Mouse (Mus musculus): ENCODE measurements at regions not wholly inside any gene's neighbourhood (a gene's known extent, or its start where the extent isn't known, plus 50 kb on each side); places are given as distances from the start of the nearest gene placed in this dataset.
A peak's percentile ranks its signal among the peaks of the same experiment; 100 is the strongest.

DNA sequence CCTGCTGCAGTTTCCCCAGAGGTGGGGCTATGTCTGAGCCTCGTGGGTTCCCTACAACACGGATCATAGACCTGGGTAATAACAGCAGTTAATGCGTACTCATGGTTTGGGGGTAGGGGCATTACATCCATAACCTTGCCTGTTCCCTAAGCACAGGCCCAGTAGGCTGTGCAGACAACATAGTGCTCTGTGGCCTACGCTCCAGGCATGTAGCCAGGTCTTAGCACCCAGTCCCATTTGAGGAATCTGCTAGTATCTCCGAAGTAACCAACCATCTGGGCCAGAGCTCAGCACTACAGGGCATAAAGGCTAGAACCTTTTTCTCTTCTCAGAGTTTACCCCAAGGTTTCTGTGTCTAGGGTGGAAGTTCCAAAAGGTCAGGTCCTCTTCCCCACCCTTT, 111.4 kb upstream of the Gli2 start:
- H3K27me3 ChIP-seq: no peaks in the 10 kb centered on the region
- no peak overlapping the region for H3K4me3 ChIP-seq
- H3K9me3 ChIP-seq: no peaks in the 10 kb centered on the region
- 90% methylated on average over 5 of the region's 5 CpGs for WGBS
- no peak overlapping the region for H3K4me2 ChIP-seq
- no peak overlapping the region for H3K27ac ChIP-seq (replicated peaks)
- H3K4me1 ChIP-seq (replicated peaks): no peaks in the 10 kb centered on the region
- ATAC-seq (ENCODE audit: low FRiP score, low read depth): no peak
- no peak overlapping the region for H3K9ac ChIP-seq
- no peaks in the 10 kb centered on the region for H3K36me3 ChIP-seq

DNA sequence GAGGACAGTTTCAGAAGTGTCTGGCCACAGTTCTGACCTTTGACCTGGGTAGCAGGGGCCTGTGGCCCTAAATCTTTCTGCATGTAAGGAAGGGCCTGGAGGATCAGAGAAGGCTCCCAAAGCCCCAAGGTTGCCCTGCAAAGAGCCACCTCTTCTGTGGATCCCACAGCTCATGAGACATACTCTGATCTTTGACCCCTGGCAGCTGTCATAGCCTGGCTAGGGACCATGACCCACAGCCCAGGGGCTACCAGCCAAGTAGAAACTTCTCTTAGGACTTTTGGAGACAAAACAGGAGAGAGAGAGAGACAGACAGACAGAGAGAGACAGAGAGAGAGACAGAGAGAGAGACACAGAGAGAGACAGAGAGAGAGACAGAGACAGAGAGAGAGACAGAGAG, 110.4 kb upstream of the Gli2 start:
- Histone ChIP-seq H3K4me3 (no peak overlapping the region), H3K4me1 (replicated peaks) (no peaks in the 10 kb centered on the region), H3K9ac (no peak overlapping the region), H3K36me3 (no peaks in the 10 kb centered on the region), H3K27me3 (no peaks in the 10 kb centered on the region), H3K27ac (replicated peaks) (no peak overlapping the region), H3K4me2 (no peak overlapping the region), H3K9me3 (no peaks in the 10 kb centered on the region)
- no peak for ATAC-seq (ENCODE audit: low FRiP score, low read depth)

DNA sequence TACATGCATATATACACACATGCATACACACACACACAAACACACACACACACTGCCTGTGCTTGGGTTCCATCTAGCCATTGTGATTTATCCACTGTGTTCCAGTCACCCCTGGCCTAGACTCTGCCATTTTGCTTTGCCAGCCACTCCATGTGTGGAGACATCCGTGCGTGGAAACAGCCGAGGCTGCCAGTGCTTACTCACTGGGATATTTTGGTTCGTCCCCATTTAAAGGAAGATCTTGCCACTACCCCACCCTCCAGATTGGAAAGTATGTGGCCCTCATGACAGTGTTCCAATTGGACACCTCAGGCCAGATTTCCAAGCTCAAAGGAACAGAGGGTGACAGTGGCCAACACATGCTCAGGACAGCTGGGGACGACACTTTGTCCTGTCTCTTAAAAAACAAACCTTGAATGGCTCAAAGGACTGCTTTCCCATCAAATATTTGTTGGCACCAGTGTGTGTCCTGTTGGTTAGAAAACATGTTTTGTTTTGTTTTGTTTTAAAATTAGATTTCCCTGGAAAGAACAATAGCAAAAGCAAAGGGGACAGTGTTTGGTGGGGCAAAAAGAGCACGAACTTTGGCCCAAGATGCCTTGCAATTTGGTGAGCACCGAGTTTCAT, 109.8 kb upstream of the Gli2 start:
- no peak overlapping the region for H3K27ac ChIP-seq (replicated peaks)
- no peaks in the 10 kb centered on the region for H3K9me3 ChIP-seq
- no peaks in the 10 kb centered on the region for H3K36me3 ChIP-seq
- no peaks in the 10 kb centered on the region for H3K27me3 ChIP-seq
- no peak for ATAC-seq (ENCODE audit: low FRiP score, low read depth)
- no peak overlapping the region for H3K4me2 ChIP-seq
- no peaks in the 10 kb centered on the region for H3K4me1 ChIP-seq (replicated peaks)
- H3K9ac ChIP-seq: no peak overlapping the region
- WGBS: 83% methylated on average over 7 of the region's 7 CpGs
- no peak overlapping the region for H3K4me3 ChIP-seq

DNA sequence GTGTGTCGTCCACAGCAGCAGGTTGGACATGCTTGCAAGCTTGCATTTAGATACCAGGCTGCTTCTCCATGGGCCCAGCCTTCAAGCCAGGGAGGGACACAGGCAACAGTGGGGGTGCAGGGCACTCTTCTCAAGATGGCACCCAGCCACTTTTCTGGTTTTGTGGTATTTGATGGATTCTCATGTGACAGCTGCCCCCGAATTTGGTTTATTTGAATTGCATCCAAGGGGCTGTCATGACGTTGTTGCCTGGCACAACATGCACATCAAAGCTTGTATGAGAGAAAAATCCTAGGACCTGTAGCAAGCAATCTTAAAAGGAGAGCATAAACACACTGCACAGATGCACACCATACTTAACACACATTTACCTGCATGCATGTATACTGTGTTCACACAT, 108.3 kb upstream of the Gli2 start:
- no peak overlapping the region for H3K4me2 ChIP-seq
- no peak overlapping the region for H3K27ac ChIP-seq (replicated peaks)
- no peaks in the 10 kb centered on the region for H3K27me3 ChIP-seq
- WGBS: 62% methylated on average over 3 of the region's 3 CpGs
- H3K36me3 ChIP-seq: no peaks in the 10 kb centered on the region
- no peak overlapping the region for H3K9ac ChIP-seq
- no peaks in the 10 kb centered on the region for H3K9me3 ChIP-seq
- H3K4me3 ChIP-seq: no peak overlapping the region
- ATAC-seq (ENCODE audit: low FRiP score, low read depth): no peak
- H3K4me1 ChIP-seq (replicated peaks): no peaks in the 10 kb centered on the region

DNA sequence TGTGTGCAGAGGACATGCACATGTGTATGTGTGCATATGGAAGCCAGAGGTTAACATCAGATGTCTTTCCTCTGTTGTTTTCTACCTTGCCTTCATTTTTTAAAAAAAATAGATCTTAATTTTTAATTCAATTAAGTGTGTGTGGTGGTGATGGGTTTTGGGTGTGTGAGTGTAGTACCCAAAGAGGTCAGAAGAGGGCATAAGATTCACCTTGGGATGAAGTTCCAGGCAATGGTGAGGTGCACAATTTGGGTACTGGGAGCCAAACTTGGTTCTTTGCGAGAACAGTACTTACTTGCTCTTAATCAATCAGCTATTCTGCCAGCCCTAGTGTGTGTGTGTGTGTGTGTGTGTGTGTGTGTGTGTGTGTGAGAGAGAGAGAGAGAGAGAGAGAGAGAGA, 106.9 kb upstream of the Gli2 start:
- H3K4me2 ChIP-seq: no peak overlapping the region
- no peaks in the 10 kb centered on the region for H3K9me3 ChIP-seq
- H3K36me3 ChIP-seq: no peaks in the 10 kb centered on the region
- H3K4me3 ChIP-seq: no peak overlapping the region
- H3K27me3 ChIP-seq: no peaks in the 10 kb centered on the region
- H3K27ac ChIP-seq (replicated peaks): no peak overlapping the region
- no peaks in the 10 kb centered on the region for H3K4me1 ChIP-seq (replicated peaks)
- ATAC-seq (ENCODE audit: low FRiP score, low read depth): no peak
- H3K9ac ChIP-seq: no peak overlapping the region
- WGBS: 95% methylated on average over 1 of the region's 1 CpGs

DNA sequence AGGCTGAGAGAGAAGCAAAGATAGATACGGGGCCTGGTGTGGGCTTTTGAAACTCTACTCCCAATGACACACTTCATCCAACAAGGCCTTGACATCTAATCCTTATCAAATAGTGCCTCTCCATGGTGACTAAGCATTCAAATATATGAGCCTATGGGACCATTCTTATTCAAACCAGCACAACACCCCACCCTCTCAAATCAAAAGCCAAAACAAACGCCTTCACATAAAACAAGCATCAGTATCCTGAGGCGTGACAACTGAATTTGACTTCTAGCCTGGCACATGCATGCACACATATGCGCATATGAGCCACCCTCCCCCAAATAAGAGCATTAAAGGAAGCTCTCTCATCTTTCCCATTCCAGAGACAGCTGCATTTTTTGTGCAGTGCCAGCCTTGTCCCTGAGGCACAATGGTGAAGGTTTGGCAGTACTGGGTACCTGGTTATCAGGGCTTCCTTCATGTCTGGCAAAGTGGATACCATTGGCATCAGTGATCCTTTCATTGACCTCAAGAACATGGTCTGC, 103.8 kb upstream of the Gli2 start:
- Histone ChIP-seq H3K36me3 (no peaks in the 10 kb centered on the region), H3K9me3 (no peaks in the 10 kb centered on the region), H3K4me3 (no peak overlapping the region), H3K9ac (no peak overlapping the region), H3K4me1 (replicated peaks) (no peaks in the 10 kb centered on the region), H3K27me3 (no peaks in the 10 kb centered on the region), H3K4me2 (no peak overlapping the region), H3K27ac (replicated peaks) (no peak overlapping the region)
- 89% methylated on average over 4 of the region's 4 CpGs for WGBS
- ATAC-seq (ENCODE audit: low FRiP score, low read depth): no peak

DNA sequence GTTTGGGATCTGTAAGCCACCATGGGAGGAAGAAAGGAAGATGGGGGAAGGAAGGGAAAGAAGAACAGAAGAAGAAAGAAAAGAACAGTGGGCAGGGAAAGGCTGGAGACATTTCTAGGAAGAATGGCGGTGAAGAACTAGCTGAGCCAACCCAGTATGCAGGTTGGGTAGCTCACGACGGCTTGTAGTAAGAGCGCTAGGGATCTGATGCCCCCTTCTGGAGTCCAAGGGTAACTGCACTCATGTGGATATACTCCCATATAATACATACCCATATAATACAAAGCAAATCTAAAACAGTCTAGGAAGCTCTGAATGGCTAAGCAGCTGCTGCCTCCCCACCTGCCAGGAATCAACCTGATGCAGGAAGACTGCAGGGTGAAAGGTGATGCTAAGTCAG, 100.2 kb upstream of the Gli2 start:
- Histone ChIP-seq H3K4me1 (replicated peaks) (no peaks in the 10 kb centered on the region), H3K9ac (no peak overlapping the region), H3K27ac (replicated peaks) (no peak overlapping the region), H3K9me3 (no peaks in the 10 kb centered on the region), H3K4me3 (no peak overlapping the region), H3K36me3 (no peaks in the 10 kb centered on the region), H3K27me3 (no peaks in the 10 kb centered on the region), H3K4me2 (no peak overlapping the region)
- WGBS: 97% methylated on average over 4 of the region's 4 CpGs
- no peak for ATAC-seq (ENCODE audit: low FRiP score, low read depth)

DNA sequence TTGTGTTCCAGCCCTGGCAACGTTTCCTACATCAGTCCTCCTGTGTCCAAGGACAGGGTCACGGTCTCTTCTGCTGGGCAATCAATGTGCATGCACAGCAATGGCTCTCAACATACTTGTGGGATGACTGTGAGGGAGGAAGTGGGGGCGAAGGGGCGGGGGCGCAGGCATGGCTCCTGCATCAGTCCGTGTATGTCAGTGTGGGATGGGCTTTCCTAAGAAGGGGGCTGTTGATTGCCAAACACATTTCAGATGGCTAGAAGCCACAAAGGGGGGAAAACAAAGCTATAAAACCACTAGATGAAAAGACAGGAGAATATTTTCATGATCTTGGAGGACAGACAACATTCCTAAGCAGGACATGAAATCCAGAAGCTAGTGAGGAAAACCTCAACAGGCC, 99.4 kb upstream of the Gli2 start:
- Histone ChIP-seq H3K4me2 (no peak overlapping the region), H3K27me3 (no peaks in the 10 kb centered on the region), H3K9ac (no peak overlapping the region), H3K9me3 (no peaks in the 10 kb centered on the region), H3K27ac (replicated peaks) (no peak overlapping the region), H3K4me3 (no peak overlapping the region), H3K4me1 (replicated peaks) (no peaks in the 10 kb centered on the region), H3K36me3 (no peaks in the 10 kb centered on the region)
- 91% methylated on average over 6 of the region's 6 CpGs for WGBS
- ATAC-seq (ENCODE audit: low FRiP score, low read depth): no peak

DNA sequence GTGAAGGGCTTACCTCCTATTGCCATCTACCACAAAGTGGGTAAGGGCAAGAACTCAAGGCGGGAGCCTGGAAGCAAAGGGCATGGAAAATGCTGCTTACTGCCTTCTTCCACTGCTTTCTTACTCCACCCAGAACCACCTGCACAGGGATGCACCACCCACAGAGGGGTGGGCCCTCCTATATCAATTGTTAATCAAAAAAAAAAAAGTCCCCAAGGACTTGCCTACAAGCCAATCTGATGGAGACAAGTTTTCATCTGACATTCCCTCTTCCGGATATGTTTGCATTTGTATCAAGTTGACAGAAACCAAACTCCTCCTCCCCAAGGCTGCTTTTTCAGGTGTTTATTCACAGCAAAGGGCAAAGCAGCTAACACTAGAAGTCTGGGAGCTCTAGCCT, 94.1 kb upstream of the Gli2 start:
- WGBS: 87% methylated on average over 2 of the region's 2 CpGs

DNA sequence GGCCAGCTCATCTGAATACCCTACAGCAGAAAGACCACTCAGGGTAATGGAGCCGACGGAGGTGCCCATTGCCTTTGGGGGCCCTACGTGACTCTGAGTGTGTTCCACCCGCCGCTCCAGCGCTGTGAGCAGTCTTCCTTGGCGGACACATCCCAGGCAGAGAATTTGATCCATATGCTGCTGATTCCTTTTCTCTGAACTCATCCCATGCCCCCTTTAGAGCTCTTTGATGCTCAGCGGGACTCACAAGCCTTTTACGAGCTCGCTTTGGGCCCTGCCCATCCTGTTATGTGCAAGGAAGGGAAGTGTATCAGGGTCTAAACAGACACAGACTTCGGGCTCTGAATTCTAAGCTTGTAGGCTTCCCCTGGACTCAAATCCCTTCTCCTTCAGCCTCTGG, 90.4 kb upstream of the Gli2 start:
- H3K4me3 ChIP-seq: no peak overlapping the region
- H3K4me1 ChIP-seq (replicated peaks): no peaks in the 10 kb centered on the region
- no peaks in the 10 kb centered on the region for H3K9me3 ChIP-seq
- H3K27me3 ChIP-seq: no peaks in the 10 kb centered on the region
- H3K4me2 ChIP-seq: no peak overlapping the region
- WGBS: 56% methylated on average over 11 of the region's 11 CpGs
- H3K27ac ChIP-seq (replicated peaks): no peak overlapping the region
- H3K9ac ChIP-seq: no peak overlapping the region
- no peaks in the 10 kb centered on the region for H3K36me3 ChIP-seq
- ATAC-seq (ENCODE audit: low FRiP score, low read depth): 0 out of 2 replicates have a peak, but pooled peaks have one; percentile 27

More for the DNA sequence above, 94.1 kb upstream of the Gli2 start:
- Histone ChIP-seq H3K4me3 (no peak overlapping the region), H3K9ac (no peak overlapping the region), H3K27ac (replicated peaks) (no peak overlapping the region), H3K4me2 (no peak overlapping the region), H3K27me3 (no peaks in the 10 kb centered on the region), H3K36me3 (no peaks in the 10 kb centered on the region), H3K4me1 (replicated peaks) (no peaks in the 10 kb centered on the region), H3K9me3 (no peaks in the 10 kb centered on the region)
- ATAC-seq (ENCODE audit: low FRiP score, low read depth): no peak

DNA sequence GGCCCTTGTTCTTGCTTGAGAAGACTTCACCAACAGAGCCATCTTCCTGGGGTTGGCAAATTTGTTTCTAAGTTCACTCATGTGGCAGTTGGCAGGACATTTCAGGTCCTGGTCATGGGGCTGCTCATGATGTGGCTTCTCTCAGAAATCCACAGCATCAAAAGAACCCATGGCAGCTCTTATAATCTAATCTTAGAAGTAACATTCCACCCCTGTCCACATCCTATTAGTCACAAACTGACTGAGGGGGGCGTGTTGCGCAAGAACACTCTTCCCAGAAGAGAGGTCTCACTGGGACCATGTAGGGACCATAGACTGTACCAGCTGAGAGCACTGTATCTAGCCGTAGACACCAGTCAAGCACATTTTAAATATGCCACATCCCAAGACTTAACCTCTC, 75.6 kb upstream of the Gli2 start:
- H3K36me3 ChIP-seq: no peaks in the 10 kb centered on the region
- no peak overlapping the region for H3K4me3 ChIP-seq
- WGBS: 94% methylated on average over 3 of the region's 3 CpGs
- no peaks in the 10 kb centered on the region for H3K27me3 ChIP-seq
- no peaks in the 10 kb centered on the region for H3K4me1 ChIP-seq (replicated peaks)
- H3K9me3 ChIP-seq: no peaks in the 10 kb centered on the region
- ATAC-seq (ENCODE audit: low FRiP score, low read depth): no peak
- no peak overlapping the region for H3K4me2 ChIP-seq
- no peak overlapping the region for H3K9ac ChIP-seq
- no peak overlapping the region for H3K27ac ChIP-seq (replicated peaks)

DNA sequence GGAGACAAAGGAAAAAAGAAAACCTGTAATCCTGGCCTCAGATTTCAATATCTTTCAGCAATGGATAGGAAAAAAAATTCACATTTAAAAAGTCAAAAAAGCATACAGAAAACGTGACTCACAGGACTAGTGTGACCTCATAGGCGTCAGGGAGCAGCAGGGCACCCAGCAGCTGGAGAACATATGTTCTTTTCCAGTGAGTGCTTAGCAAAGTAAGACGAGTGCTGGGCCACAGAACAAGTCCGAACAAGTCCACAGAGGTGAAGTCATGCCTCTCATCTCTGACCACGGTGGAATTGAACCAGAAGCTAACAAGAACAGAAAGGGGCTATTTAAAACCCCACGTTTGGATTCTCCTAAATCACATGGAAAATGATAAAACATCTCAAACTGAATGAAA, 72.1 kb upstream of the Gli2 start:
- Histone ChIP-seq H3K36me3 (no peaks in the 10 kb centered on the region), H3K27ac (replicated peaks) (no peak overlapping the region), H3K4me3 (no peak overlapping the region), H3K9ac (no peak overlapping the region), H3K9me3 (no peaks in the 10 kb centered on the region), H3K4me2 (no peak overlapping the region), H3K4me1 (replicated peaks) (no peaks in the 10 kb centered on the region), H3K27me3 (no peaks in the 10 kb centered on the region)
- 61% methylated on average over 6 of the region's 6 CpGs for WGBS
- no peak for ATAC-seq (ENCODE audit: low FRiP score, low read depth)

DNA sequence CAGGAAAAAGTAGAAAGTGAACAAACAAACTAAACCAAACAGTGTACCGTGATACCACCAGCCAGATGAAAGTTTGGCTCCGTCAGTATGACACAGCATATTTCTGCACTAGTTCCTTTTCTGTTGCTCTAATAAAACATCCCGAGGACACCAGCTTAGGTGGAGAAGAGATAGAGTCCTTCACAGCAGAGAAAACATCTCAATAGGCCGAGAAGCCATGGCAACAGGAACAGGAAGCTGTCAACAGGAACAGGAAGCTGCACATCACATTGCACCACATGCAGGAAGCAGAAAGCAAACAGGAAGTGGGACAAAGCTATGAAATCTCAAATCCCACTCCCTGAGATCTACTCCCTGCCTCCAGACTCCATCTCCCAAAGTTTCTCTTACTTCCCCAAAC, 71.4 kb upstream of the Gli2 start:
- WGBS: 90% methylated on average over 4 of the region's 4 CpGs
- H3K9me3 ChIP-seq: no peaks in the 10 kb centered on the region
- no peak for ATAC-seq (ENCODE audit: low FRiP score, low read depth)

More for the DNA sequence above, 71.4 kb upstream of the Gli2 start:
- Histone ChIP-seq H3K27me3 (no peaks in the 10 kb centered on the region), H3K4me2 (no peak overlapping the region), H3K4me1 (replicated peaks) (no peaks in the 10 kb centered on the region), H3K9ac (no peak overlapping the region), H3K4me3 (no peak overlapping the region), H3K27ac (replicated peaks) (no peak overlapping the region), H3K36me3 (no peaks in the 10 kb centered on the region)
